Mouse (Mus musculus): ENCODE measurements at regions not wholly inside any gene's neighbourhood (a gene's known extent, or its start where the extent isn't known, plus 50 kb on each side); places are given as distances from the start of the nearest gene placed in this dataset.

DNA sequence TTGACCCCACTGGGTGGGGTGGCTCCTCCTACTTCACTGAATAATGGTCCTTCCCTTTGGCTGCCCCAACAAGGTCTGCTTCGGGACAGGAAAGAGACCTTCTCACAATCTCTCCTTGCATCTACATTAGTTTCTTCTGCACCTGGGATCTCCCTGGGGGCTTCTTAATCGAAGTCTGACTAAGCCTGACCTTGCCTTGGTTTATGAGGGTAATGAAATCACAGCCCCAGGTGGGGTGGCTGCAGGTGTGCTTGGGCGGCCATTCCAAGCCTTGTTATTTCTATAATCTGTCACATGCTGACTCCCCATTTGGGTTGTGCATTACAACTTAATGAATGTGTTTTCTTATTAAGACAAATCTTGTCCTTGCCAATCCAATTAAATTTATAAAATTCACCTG is 520.2 kb upstream of the Mctp2 start:
- no peak for ATAC-seq (replicated peaks; ENCODE audit: insufficient number of reproducible peaks, low FRiP score, low TSS enrichment, poor library complexity, severe bottlenecking)

DNA sequence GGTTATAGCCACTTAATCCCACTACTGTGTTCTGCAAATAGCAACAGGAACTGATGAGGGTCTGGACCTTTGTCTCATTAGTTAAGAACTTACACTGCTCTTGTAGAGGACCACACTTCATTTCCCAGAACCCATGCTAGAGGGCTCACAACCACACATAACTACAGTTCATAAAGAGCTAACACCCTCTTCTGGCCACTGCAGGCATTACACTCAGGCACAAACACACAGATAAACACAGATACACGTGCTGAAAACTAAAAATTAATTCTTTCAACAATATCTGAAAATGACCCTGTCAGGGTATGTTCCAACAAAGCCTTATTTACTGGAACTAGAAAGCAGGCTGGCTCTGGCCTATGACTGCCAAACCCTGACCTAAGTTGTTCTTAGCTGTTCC is 529.0 kb upstream of the Mctp2 start:
- no peak for ATAC-seq (replicated peaks; ENCODE audit: insufficient number of reproducible peaks, low FRiP score, low TSS enrichment, poor library complexity, severe bottlenecking)

DNA sequence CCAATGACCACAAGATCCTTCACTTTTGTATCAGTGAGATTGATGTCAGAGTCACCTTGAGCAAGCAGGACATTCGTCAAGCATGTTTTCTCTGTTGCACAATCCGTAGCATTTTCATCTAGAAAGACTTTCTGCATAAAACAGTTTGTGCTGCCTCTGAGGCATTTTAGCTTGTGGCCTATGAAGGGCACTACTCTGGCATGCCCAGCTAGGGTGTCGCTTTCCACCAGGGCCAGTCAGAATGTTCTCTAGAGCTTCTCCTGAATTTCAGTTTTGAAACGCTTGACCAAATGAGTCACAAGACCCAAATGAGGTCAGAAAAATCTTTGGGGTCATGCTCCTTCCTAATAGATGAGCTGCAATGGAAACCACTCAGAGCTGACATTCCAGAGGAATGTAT is 529.6 kb upstream of the Mctp2 start:
- no peak for ATAC-seq (replicated peaks; ENCODE audit: insufficient number of reproducible peaks, low FRiP score, low TSS enrichment, poor library complexity, severe bottlenecking)

DNA sequence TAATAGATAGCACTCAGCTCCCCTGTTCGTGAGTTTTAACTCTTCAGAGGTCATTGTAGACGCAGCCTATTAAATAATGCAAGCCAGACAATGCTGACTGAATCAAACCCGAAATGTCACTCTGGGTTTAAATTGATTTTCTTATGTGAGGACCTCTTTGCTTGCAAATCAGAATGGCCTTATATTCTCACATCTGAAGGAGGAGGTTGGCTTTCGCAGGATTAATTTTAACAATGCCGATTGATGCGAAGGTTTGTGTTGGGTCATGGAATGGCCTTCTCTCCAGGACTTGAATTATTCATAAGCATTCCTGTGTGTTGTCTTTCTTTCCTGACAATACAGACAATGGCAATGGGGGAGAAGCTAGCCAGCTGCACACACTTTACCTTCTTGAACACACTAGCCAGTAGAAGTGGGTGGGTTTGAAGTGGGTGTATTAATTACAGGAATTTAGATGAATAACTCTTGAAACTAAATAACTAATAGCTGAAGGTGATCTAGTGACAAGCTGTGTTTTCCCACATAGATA is 530.1 kb upstream of the Mctp2 start:
- ATAC-seq (replicated peaks; ENCODE audit: insufficient number of reproducible peaks, low FRiP score, low TSS enrichment, poor library complexity, severe bottlenecking): no peak

DNA sequence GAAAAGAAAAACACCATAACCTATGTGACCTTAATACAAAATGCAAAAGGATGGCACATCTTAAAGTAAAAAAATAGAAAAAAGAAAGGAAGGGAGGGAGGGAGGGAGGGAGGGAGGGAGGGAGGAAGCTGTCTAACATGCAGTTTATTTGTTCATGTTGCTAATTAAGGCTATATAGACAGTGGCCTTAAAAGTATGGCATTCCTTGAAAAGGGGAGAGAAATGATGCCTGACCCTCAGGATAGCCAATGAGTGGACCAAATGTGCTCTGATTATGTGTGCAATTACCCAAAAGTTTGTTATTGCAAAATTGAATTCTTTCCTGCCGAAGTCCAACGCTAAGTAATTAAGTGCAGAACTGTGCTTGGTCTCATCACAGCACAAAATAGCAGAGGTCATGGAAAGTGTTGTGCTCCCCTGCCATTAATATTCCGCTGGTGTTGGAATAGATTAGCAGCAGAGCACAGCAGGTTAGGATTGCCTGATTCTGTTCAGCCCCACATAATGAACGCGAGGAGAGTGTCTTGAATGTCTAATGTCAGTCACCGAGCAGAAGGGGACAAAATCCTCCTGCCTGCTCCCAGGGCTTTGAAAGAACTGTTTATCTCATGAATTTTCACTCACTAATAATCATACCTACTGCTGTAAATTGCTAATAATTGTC is 531.7 kb upstream of the Mctp2 start:
- ATAC-seq (replicated peaks; ENCODE audit: insufficient number of reproducible peaks, low FRiP score, low TSS enrichment, poor library complexity, severe bottlenecking): no peak

DNA sequence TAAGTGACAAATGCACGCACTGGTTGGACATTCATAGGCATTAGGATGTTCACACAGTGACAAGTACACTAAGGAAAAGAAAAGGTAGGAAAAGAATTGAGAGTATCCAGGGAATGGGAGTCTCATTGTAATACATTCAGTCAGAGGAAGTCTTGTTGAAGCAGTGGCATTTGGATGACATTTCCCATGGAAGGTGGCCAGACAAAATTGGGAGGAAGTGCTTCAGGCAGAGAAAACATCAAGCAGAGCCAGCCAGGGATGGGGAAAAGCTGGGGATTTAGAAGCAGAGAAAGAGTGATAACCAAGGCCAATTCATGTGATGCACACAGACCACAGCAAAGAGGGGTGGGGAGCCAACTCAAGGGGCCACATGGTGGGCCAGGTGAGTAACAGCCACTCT is 524.0 kb upstream of the Rgma start:
- ATAC-seq (replicated peaks; ENCODE audit: insufficient number of reproducible peaks, low FRiP score, low TSS enrichment, poor library complexity, severe bottlenecking): no peak

DNA sequence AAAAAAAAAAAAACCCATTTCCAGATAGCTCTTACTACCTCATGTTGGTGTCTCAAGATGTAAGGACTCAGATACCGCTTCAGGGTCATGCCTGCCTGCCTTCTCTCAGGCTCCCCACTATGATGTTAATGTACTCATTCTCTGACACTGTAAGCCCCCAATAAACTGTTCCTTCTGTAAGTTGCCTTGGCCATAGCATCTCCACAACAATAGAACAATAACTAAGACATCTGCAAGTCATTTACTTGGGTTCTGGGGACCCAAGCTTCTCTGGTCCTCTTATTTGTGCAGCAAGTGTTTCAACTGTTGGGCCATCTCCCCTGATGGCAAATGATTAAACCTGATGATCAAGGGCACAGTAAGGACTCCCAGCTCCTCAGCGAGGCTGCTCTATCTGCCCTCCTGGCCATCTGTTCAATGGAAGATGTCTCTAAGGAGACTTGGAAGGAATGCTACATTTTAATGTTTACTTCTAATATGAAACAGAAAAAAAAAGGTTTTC is 520.8 kb upstream of the Rgma start:
- no peak for ATAC-seq (replicated peaks; ENCODE audit: insufficient number of reproducible peaks, low FRiP score, low TSS enrichment, poor library complexity, severe bottlenecking)

DNA sequence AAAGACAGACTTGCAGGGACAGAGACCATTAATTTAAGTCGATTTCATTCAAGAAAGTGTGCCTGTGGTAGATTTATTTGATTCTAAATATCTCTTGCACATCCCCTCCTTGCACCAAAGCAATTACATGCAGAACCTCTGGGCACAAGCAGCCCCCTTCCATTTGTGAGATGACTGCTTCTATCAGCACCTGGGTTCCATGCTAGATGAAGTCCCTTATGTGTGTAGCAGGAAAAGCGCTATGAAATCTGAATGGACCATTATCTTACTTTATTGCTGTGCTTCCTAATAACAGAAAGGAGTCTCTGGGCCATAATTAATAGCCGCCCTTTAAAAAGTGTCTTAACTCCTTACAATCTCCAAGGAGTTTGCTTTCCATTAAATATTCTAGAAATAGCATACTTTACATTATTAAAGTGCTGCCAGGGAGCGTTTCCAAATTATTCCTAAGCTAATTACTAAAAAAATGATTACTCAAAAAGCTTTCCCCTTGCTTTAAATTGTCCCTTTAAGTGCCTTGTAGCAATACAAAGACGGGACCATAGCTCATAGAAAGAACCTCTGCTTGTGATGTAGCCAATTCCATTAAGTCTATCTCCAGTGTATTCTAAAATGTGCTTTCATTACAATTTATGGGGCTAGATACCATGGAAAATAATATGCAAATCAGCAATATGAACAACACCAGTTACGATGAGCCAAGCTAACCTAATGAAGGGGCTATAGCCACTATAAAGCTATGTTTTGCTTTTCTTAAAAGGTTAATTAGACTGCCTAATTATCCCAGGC is 508.1 kb upstream of the Rgma start:
- ATAC-seq (replicated peaks; ENCODE audit: insufficient number of reproducible peaks, low FRiP score, low TSS enrichment, poor library complexity, severe bottlenecking): no peak

DNA sequence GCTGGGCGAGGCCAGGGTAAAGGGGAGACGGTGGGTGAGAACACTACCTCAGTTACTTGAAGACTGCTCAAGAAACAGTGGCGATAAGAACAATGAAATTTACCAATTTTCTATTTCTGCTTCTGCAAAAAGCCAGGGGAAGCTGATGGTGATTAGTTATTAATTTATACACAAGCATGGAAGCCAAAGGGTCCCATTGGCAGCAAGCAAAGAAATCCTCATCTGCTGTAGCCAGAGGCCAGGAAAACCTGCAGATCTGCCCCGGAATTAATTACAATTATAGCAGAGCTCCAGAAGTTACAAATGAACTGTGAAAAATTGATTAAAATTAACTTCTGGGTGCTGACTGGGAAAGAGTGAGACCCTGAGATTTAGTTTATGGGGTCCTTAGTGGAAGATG is 506.2 kb upstream of the Rgma start:
- ATAC-seq (replicated peaks; ENCODE audit: insufficient number of reproducible peaks, low FRiP score, low TSS enrichment, poor library complexity, severe bottlenecking): no peak

DNA sequence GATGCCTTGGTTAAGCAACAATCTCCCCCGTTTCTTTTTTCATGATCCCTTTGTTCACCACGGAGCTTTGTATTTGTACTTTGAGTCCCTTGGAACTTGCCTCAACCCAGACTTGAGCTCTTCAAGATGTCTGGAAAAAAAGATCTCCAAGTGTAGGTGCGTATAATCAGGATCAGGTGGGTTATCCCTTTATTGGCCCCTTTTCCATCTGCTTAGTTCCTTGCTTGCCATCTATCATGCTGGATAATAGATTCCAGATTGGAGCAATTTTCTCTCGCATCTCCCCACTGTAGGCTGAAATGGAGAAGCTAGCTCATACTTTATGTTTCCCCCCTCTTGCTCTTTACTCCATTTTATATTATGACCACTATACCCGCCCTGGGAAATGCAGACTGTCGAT is 474.5 kb upstream of the Rgma start:
- no peak for ATAC-seq (replicated peaks; ENCODE audit: insufficient number of reproducible peaks, low FRiP score, low TSS enrichment, poor library complexity, severe bottlenecking)

DNA sequence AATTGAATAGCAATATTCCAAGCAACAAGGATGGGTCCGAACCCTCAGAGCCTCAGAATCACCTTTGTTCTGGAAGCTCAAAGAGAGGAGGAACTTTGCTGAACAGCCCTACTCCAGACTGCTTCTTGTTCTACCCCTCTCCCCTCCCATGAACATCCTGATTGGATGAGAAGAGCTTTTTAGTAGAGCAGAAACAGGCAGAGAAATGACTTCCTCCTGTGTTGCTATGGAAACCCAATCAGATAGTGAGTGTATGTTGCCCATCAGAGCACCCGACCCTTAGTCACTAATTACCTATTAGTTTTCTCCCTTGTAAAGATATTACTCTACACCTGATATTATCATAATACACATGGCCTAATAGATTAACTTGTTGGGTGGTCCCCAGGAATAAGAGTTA is 469.4 kb upstream of the Rgma start:
- no peak for ATAC-seq (replicated peaks; ENCODE audit: insufficient number of reproducible peaks, low FRiP score, low TSS enrichment, poor library complexity, severe bottlenecking)

DNA sequence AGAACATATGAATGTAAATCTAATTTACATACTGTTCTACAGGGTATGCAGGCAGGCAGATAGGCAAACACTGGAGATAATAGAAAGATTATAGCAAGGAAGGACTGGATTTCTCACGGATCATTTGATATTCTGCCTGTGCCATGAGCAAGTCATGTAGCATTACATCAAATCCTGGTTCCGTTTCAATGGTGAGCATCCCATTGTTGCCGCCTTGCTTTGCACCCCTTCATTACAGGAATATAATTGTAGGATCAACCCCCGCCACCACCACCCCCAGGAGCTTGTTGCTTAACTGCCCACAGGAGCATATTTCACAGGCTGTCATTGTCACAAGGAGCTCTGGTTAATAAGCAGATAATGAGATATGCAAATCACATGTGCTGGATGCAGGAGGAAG is 468.8 kb upstream of the Rgma start:
- no peak for ATAC-seq (replicated peaks; ENCODE audit: insufficient number of reproducible peaks, low FRiP score, low TSS enrichment, poor library complexity, severe bottlenecking)

DNA sequence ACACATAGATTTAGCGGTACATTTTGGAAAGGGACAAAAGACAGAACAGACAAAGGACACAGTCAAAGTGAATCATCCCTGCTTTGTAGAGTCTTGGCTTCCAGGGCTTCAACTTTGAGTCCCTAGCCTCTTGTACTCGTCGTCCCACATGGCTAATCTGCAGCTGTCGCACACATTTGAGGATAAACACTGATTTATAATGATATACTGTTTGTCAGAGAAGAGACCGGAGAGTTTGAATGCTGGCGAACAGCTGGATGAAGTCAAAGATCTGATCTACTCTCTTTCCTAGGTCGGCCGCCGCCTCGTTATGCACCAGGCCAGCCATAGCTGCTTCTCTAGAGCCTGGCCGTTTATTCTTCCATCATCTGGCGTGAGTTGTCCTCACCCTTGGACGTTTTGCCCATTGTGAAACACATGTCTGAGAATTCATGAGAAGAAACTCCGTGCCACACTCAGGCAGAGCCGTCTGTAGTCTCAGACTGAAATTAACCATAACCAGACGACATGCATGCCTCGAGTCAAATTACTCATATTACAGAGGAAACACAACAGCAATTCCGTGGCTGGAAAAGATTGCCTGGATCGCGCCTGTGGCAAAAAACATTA is 448.4 kb upstream of the Rgma start:
- no peak for ATAC-seq (replicated peaks; ENCODE audit: insufficient number of reproducible peaks, low FRiP score, low TSS enrichment, poor library complexity, severe bottlenecking)

DNA sequence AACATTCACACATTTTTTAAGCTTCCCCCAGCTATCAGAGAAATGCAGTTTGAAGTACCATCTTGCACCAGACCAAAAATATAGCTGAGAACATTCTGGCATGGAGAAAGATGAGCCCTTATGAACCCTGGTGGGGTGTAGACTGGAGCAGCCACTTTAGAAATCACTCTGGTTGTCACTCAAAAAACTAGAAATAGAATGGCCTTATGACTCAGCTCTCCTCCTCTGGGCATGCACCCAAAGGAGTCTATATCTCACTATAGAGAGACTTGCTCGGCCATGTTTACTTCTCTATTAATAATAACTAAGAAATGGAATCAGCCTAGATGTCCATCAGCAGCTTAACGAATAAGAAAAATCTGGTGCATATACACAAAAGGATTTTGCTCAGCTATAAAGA is 436.5 kb upstream of the Rgma start:
- no peak for ATAC-seq (replicated peaks; ENCODE audit: insufficient number of reproducible peaks, low FRiP score, low TSS enrichment, poor library complexity, severe bottlenecking)

DNA sequence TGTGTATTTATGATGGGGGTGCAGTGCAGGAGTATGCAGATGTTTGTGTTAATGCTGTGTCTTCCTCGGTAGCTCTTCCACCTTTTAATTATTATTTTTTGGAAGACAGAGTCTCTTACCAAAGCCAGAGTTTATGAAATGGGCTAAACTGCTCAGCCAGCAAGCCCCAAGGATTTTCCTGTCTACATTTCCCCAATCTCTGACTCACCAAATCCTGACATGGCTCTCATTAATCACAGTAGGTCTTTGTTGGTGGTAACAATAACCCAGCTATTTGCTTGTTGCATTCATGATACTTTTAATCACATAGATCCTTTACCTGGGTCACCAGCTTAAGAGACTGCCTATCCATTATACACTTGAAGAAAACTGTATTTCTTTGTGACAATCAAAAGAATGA is 427.8 kb upstream of the Rgma start:
- ATAC-seq (replicated peaks; ENCODE audit: insufficient number of reproducible peaks, low FRiP score, low TSS enrichment, poor library complexity, severe bottlenecking): no peak

DNA sequence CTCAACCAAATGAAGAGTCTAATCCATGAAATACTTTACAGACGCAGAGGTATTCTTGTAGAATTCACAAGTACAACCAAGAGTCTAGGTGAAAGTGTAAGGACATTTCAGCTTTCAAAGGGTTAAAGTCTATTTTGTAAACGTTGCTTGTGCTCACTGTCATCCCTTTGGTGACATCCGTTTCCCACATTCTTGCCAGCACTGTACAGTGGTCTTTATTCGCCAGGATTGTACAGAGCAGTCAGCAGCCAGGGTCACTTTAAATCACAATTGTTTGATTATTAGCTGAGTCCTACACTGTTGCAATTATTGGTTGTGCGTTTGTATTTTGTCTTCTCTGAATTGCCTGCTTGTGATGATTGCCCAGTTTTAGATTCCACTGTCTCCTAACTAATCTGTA is 427.3 kb upstream of the Rgma start:
- ATAC-seq (replicated peaks; ENCODE audit: insufficient number of reproducible peaks, low FRiP score, low TSS enrichment, poor library complexity, severe bottlenecking): no peak

DNA sequence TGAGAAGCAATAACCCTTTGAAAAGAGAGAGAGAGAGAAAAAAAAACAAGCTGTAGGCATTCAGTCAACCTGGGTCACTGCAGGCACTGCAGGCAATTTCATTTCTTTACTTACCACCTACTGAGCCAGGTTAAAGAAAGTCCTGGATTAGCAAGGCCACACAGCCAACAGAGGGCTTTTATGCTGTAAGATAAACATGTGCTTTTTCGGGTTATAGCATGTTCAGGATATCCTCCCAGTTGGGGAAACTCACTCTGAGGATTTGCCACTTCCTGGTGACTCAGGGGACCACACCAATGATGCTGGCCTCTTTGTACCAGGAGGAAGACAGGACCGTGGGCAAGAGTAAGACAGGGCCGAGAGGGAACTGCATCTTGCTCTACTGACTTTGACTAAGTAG is 426.6 kb upstream of the Rgma start:
- ATAC-seq (replicated peaks; ENCODE audit: insufficient number of reproducible peaks, low FRiP score, low TSS enrichment, poor library complexity, severe bottlenecking): no peak

DNA sequence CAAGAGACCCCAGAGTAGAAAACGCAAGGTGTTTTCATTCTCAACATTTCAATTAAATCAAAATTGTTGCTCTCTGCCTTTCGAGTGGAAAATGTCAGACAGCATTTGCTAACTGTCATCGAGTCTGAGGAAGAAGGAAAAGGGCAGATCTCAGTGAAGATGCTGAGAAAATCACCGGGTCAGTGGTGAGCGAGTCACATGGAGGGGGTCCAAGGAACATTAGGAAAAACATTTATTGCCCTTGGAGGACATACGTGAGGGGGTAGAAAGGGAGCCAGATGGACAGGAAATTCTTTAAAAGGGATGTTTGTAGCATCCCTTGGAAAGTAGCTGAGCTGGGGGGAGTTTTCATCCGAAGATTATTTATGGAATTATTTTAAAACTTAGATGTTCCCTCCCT is 425.4 kb upstream of the Rgma start:
- ATAC-seq (replicated peaks; ENCODE audit: insufficient number of reproducible peaks, low FRiP score, low TSS enrichment, poor library complexity, severe bottlenecking): no peak

DNA sequence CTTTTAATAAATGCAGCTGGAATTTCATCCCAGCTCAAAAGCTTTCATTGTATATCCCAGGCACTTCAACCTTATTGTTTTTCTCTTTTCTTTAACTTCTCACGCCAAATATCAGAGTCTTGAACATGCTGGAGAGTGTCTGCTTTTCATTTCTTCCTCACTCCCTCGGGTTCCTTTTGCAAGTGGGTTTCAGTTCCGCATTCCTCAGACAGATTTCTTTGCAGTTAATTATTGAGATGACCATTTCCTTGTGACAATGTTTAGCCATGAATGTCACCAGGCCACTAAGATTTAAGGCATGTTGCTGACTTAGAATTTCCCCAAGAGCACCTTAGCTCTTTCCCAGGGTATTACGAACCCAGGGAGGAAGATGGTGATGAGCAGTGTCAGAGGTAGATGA is 417.6 kb upstream of the Rgma start:
- no peak for ATAC-seq (replicated peaks; ENCODE audit: insufficient number of reproducible peaks, low FRiP score, low TSS enrichment, poor library complexity, severe bottlenecking)

DNA sequence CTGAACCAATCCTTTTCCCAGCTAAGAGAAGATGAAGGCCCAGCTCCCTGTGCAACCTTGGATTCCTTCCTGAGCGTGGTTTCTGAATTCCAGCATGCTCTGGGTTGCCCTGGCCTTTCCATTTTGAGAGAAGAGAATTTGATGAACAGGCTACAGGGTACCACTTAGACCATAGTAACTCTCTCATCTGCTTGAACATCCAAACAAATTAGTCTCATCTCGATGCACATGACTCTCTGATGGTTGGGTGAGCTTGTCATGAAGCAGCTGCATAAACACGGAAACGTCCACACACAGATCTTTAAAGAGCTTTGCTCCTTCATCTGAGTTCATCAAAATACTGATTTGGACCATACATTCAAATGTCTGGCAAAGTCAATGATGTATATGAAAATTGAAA is 414.0 kb upstream of the Rgma start:
- ATAC-seq (replicated peaks; ENCODE audit: insufficient number of reproducible peaks, low FRiP score, low TSS enrichment, poor library complexity, severe bottlenecking): no peak
